Mouse (Mus musculus) lung, embryonic 14.5 days (tissue): ENCODE data around the gene Plekhg6. TPM values are rescaled to one million over a fixed set of nuclear protein-coding genes. Genes with fewer than 3 reads are reported as not detected.

Experiments
- ATAC-seq: fragments of 200-750 bp; cut with Nextera tagmentation; 2 replicates; pipeline ENCODE4 v1.8.0; 2017; ENCODE audit warnings: mild to moderate bottlenecking, moderate TSS enrichment, moderate library complexity; ENCODE audit not compliant: insufficient read depth
- DNase-seq: peaks from one replicate; pipeline ENCODE4 v3.0.0-alpha.2; 2015
- H3K27ac ChIP-seq: fragments of 300-500 bp; sonication (generic); 2 replicates; pipeline ENCODE4 v1.5.1; 2014; ENCODE audit warnings: low read depth, mild to moderate bottlenecking, moderate library complexity
- H3K27me3 ChIP-seq: fragments of 300-500 bp; sonication (generic); 2 replicates; pipeline ENCODE4 v1.6.1; 2014; ENCODE audit warnings: low read length, control low read depth; ENCODE audit not compliant: insufficient read depth
- H3K36me3 ChIP-seq: fragments of 300-500 bp; sonication (generic); 2 replicates; pipeline ENCODE4 v1.6.1; 2014; ENCODE audit warnings: control low read depth; ENCODE audit not compliant: insufficient read depth
- H3K4me1 ChIP-seq: fragments of 300-500 bp; sonication (generic); 2 replicates; pipeline ENCODE4 v1.6.1; 2014; ENCODE audit warnings: antibody characterized with exemption, control low read depth; ENCODE audit not compliant: insufficient read depth
- H3K4me2 ChIP-seq: fragments of 300-500 bp; sonication (generic); 2 replicates; pipeline ENCODE4 v1.6.1; 2014; ENCODE audit warnings: mild to moderate bottlenecking
- H3K4me3 ChIP-seq: fragments of 300-500 bp; sonication (generic); 2 replicates; pipeline ENCODE4 v1.5.1; 2014; ENCODE audit warnings: low read depth, low read length
- H3K9ac ChIP-seq: fragments of 300-500 bp; sonication (generic); 2 replicates; pipeline ENCODE4 v1.6.1; 2014
- H3K9me3 ChIP-seq: fragments of 300-500 bp; sonication (generic); 2 replicates; pipeline ENCODE4 v1.6.1; 2016; ENCODE audit warnings: low read depth, low read length, control low read depth
- CTCF ChIP-seq: IDR thresholded peaks from 2 replicates; pipeline ENCODE4 v1.5.1; 2016; ENCODE audit warnings: antibody characterized with exemption, low read depth
- WGBS: fragments of 180-500 bp; shearing (Covaris S2); extraction: QIAGEN DNeasy Blood & Tissue Kit; methylation state at CpG from one replicate; pipeline ENCODE4 v1.1.7; 2014; 5-methylcytosine and 5-hydroxymethylcytosine counted together
- polyA plus RNA-seq: library from polyadenylated mRNA; unstranded; fragments of >200 nt; fragmentation: Nextera tagmentation; extraction: Ambion mirVana; gene quantifications from 2 replicates; pipeline ENCODE4 v1.2.1, GENCODE M21; 2014

Plekhg6 gene
- polyA plus RNA-seq, 1 experiment from 2014 or later, result 0.22 TPM

GRCm38 (mm10) chr6:125352046-125352384, 28.6 kb downstream of the Plekhg6 start:
- DNase-seq (no peak), ATAC-seq (no peak)
- Histone ChIP-seq H3K4me1 (peaks cover 53% of the 10 kb centered on the region), H3K4me2 (peak overlapping the region; percentile 90; the same call in 1 of the 2 replicates), H3K27ac (no peak overlapping the region), H3K36me3 (peaks cover 9% of the 10 kb centered on the region; the same call in 1 of the 2 replicates), H3K27me3 (no peaks in the 10 kb centered on the region), H3K4me3 (0 out of 2 replicates have a peak overlapping the region, but pooled peaks have one; percentile 8), H3K9ac (no peak overlapping the region), H3K9me3 (no peaks in the 10 kb centered on the region)
- 57% methylated on average over 5 of the region's 5 CpGs for WGBS
- no peak for TF ChIP-seq CTCF

DNA sequence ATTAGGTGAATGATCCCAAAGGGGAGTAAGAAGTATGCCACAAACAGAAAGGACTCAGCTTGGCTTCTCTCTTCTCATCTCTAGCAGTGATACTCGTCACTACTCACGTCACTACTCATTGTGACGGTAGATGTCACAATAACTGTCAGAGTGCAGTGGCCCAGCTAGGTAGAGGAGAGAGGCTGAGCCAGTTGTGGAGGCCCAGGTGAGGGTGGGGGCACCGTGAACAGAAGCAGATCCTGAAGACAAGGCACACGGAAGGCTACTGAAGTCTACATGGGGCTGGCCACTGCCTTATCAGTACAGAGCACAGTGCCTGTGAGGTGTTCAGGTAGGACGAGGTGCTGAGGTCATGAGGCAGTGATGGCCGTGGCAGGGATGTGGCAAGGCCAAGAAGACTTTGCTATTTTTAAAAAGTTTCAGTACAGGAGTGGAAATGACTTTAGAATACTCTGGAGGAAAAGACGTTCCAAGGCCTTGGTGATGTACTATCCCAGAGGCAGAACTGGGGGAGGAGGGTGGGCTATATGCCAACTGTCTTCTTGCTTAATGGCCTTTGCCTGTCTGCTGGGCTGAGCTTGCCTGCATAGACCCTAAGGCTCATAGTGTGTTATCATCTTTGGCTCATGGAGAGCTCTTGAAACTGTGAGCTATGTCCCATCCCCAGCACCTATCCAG, 29.1 kb downstream of the Plekhg6 start:
- Histone ChIP-seq H3K27me3 (no peaks in the 10 kb centered on the region), H3K36me3 (peaks cover 8% of the 10 kb centered on the region; the same call in 1 of the 2 replicates), H3K27ac (no peak overlapping the region), H3K4me2 (peak overlapping the region; percentile 90), H3K4me3 (peak overlapping the region; percentile 81), H3K4me1 (peaks cover 53% of the 10 kb centered on the region), H3K9me3 (no peaks in the 10 kb centered on the region), H3K9ac (no peak overlapping the region)
- ATAC-seq, result no peak
- 33% methylated on average over 8 of the region's 8 CpGs for WGBS
- peak; percentile 86 for DNase-seq
- no peak for TF ChIP-seq CTCF

DNA sequence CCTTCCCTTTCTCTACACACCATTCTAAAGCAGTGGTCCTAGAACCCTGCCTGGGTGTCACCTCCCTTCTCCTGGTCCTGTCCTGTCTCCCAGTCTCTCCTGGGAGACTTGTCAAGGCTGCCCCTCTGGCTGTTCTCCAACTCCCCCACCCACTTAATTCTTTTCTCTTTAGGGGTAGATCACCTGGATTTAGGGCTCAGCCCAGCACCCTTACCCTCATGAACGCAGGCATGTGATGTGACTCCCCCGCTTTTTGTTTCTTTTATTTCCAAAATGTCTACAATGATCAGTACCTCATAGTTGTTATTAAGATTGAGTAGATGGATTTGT, 29.6 kb downstream of the Plekhg6 start:
- ATAC-seq (no peak), DNase-seq (no peak)
- H3K4me1 ChIP-seq, result peaks cover 51% of the 10 kb centered on the region
- no peak for TF ChIP-seq CTCF
- no peaks in the 10 kb centered on the region for H3K9me3 ChIP-seq
- peak overlapping the region; percentile 90 for H3K4me2 ChIP-seq
- H3K4me3 ChIP-seq, result peak overlapping the region; percentile 81
- H3K27me3 ChIP-seq, result no peaks in the 10 kb centered on the region
- 76% methylated on average over 2 of the region's 2 CpGs for WGBS
- H3K9ac ChIP-seq, result peak overlapping the region; percentile 85
- peaks cover 8% of the 10 kb centered on the region; the same call in 1 of the 2 replicates for H3K36me3 ChIP-seq
- peak overlapping the region; percentile 90; the same call in 1 of the 2 replicates for H3K27ac ChIP-seq

- 1% methylated on average over 20 of the region's 20 CpGs for WGBS
- Histone ChIP-seq H3K9me3 (no peaks in the 10 kb centered on the region), H3K9ac (peak overlapping the region; percentile 85), H3K4me1 (peaks cover 45% of the 10 kb centered on the region), H3K27ac (peak overlapping the region; percentile 90), H3K4me3 (peak overlapping the region; percentile 81), H3K4me2 (peak overlapping the region; percentile 90), H3K27me3 (no peaks in the 10 kb centered on the region), H3K36me3 (peaks cover 8% of the 10 kb centered on the region; the same call in 1 of the 2 replicates)
- DNase-seq (peak; percentile 48), ATAC-seq (peak; percentile 12)
- TF ChIP-seq CTCF, result no peak
These were observed 30.2 kb downstream of the Plekhg6 start for GRCm38 (mm10) chr6:125350231-125350994.

- DNase-seq, result peak; percentile 90
- peaks cover 38% of the 10 kb centered on the region for H3K4me1 ChIP-seq
These were observed 30.9 kb downstream of the Plekhg6 start for GRCm38 (mm10) chr6:125349575-125350230.

GRCm38 (mm10) chr6:125348721-125349574, 31.6 kb downstream of the Plekhg6 start, which contains the start of gene Tnfrsf1a:
TSS of gene Tnfrsf1a (plus strand) at chr6:125349362.
- peaks cover 31% of the 10 kb centered on the region for H3K4me1 ChIP-seq
- 6% methylated on average over 22 of the region's 22 CpGs for WGBS
- H3K4me3 ChIP-seq, result peak within 1 kb of the TSS; percentile 81
- peaks cover 8% of the 10 kb centered on the region; the same call in 1 of the 2 replicates for H3K36me3 ChIP-seq
- TF ChIP-seq CTCF, result no peak
- peak; percentile 29; the same call in 1 of the 2 replicates for ATAC-seq
- no peak for DNase-seq
- no peaks in the 10 kb centered on the region for H3K27me3 ChIP-seq
- H3K4me2 ChIP-seq, result peak within 1 kb of the TSS; percentile 90
- peak within 1 kb of the TSS; percentile 90 for H3K27ac ChIP-seq
- no peaks in the 10 kb centered on the region for H3K9me3 ChIP-seq
- peak within 1 kb of the TSS; percentile 85 for H3K9ac ChIP-seq

More at GRCm38 (mm10) chr6:125349575-125350230, 30.9 kb downstream of the Plekhg6 start:
- H3K27me3 ChIP-seq, result no peaks in the 10 kb centered on the region
- WGBS, result 0% methylated on average over 27 of the region's 27 CpGs
- peaks cover 8% of the 10 kb centered on the region; the same call in 1 of the 2 replicates for H3K36me3 ChIP-seq
- no peak for TF ChIP-seq CTCF
- peak overlapping the region; percentile 90 for H3K27ac ChIP-seq
- no peaks in the 10 kb centered on the region for H3K9me3 ChIP-seq
- H3K4me3 ChIP-seq, result peak overlapping the region; percentile 81
- peak overlapping the region; percentile 90 for H3K4me2 ChIP-seq
- ATAC-seq, result peak; percentile 85
- peak overlapping the region; percentile 85 for H3K9ac ChIP-seq
